In genomic region chr15:103183135-103183534, GRCm38 (mm10) we compare ENCODE assay signal across 8 mouse cellular contexts. TPM values are rescaled to one million over a fixed set of nuclear protein-coding genes. Genes with fewer than 3 reads are reported as not detected.
DNase-seq lines count a peak whose midpoint lies in the region; ATAC-seq and TF ChIP-seq lines count a peak whose summit lies in the region.

No protein-coding gene starts in this region.

- no peaks in the 10 kb centered on the region for H3K36me3 ChIP-seq in embryonic facial prominence, embryonic 15.5 days
- no peaks in the 10 kb centered on the region for H3K36me3 ChIP-seq in spleen, adult 2 months (ENCODE audit: control insufficient read depth, insufficient read depth, low read length)

- TF ChIP-seq CTCF in spleen, adult 2 months (IDR thresholded peaks at IDR 0.05; ENCODE audit: extremely low read depth, insufficient read depth, insufficient read length, insufficient replicate concordance), result peak; percentile 38; the same call in 1 of the 2 replicates

- H3K9ac ChIP-seq in embryonic facial prominence, embryonic 15.5 days, result no peak overlapping the region; the same call in 1 of the 2 replicates

- ATAC-seq in frontal cortex, adult (ENCODE audit: low TSS enrichment), result peak; percentile 60; the same call in 1 of the 2 replicates
- 0 out of 2 replicates have a peak, but pooled peaks have one; percentile 32 for ATAC-seq in embryonic facial prominence, embryonic 15.5 days (ENCODE audit: insufficient number of reproducible peaks, low FRiP score, low TSS enrichment, low read depth)
- peak; percentile 76 for ATAC-seq in megakaryocyte-erythroid progenitor cell, adult 5-6 weeks (replicated peaks; ENCODE audit: low FRiP score, low TSS enrichment, poor library complexity, severe bottlenecking)

- H3K27me3 ChIP-seq in embryonic facial prominence, embryonic 15.5 days, result peaks cover 52% of the 10 kb centered on the region
- peaks cover 3% of the 10 kb centered on the region; the same call in 1 of the 2 replicates for H3K27me3 ChIP-seq in spleen, adult 2 months (ENCODE audit: control insufficient read depth, insufficient read depth, low read length)

- under 1% methylated on average over 21 of the region's 21 CpGs for WGBS in embryonic facial prominence, embryonic 15.5 days
- WGBS in spleen, adult 2 months, result 4% methylated on average over 21 of the region's 21 CpGs

- peak overlapping the region; percentile 76 for H3K4me2 ChIP-seq in embryonic facial prominence, embryonic 15.5 days (replicated peaks)

- H3K4me3 ChIP-seq in embryonic facial prominence, embryonic 15.5 days (replicated peaks), result peak overlapping the region; percentile 40
- H3K4me3 ChIP-seq in spleen, adult 2 months (ENCODE audit: extremely low read depth, insufficient read depth, insufficient read length), result no peak overlapping the region

- H3K4me1 ChIP-seq in embryonic facial prominence, embryonic 15.5 days, result peaks cover 26% of the 10 kb centered on the region
- peaks cover 3% of the 10 kb centered on the region for H3K4me1 ChIP-seq in spleen, adult 2 months (ENCODE audit: control insufficient read depth, insufficient read depth, insufficient read length)

- no peak for DNase-seq in frontal cortex, postnatal 25 days (ENCODE audit: low spot score in 2 of 2)
- peak; percentile 95 for DNase-seq in ZHBTc4 (ENCODE audit: low read depth, low spot score)
- DNase-seq in heart, postnatal 14 days, result peak; percentile 65 to 72
- DNase-seq in left cerebral cortex, postnatal 25 days (ENCODE audit: low spot score in 2 of 2), result peak; percentile 56 to 64
- peak in 1 of 2 experiments; percentile 45 for DNase-seq in spleen, adult 2 months (ENCODE audit: low read depth in 1 of 2, low spot score in 2 of 2)

- TF ChIP-seq POLR2A in spleen, adult 2 months (IDR thresholded peaks at IDR 0.05; ENCODE audit: low read depth, low read length), result no peak

- no peak overlapping the region for H3K27ac ChIP-seq in embryonic facial prominence, embryonic 15.5 days (replicated peaks)
- H3K27ac ChIP-seq in spleen, adult 2 months (ENCODE audit: insufficient read depth, low read length), result no peak overlapping the region

- no peaks in the 10 kb centered on the region for H3K9me3 ChIP-seq in embryonic facial prominence, embryonic 15.5 days (replicated peaks)

- intact Hi-C loops in heart, postnatal 14 days (cut with DNase I), result no loop called here
- intact Hi-C loops in left cerebral cortex, postnatal 25 days (cut with DNase I), result loop anchor here (1.0 kb wide), 1 partner anchor 124 kb away; no protein-coding TSS in a partner anchor

RNA-seq across cellular contexts. Expression of gene Smug1, which starts 16.2 kb away (rescaled TPM):
- 17.9 and 18.0 TPM in 2 replicates for polyA plus RNA-seq in embryonic facial prominence, embryonic 15.5 days (2015; fragmentation: Nextera tagmentation; extraction: Ambion mirVana)
- 10 to 100 TPM; 13.5 to 14.0 TPM for total RNA-seq in heart, postnatal 14 days (2021)
- 10 to 100 TPM; 19.2 to 20.9 TPM for total RNA-seq in left cerebral cortex, postnatal 25 days (2021)
- total RNA-seq in megakaryocyte-erythroid progenitor cell, adult 5-6 weeks (2014; fragmentation: Nextera tagmentation), result 3.6 and 5.9 TPM in 2 replicates
- 2.2 and 4.2 TPM in 2 replicates for total RNA-seq in megakaryocyte-erythroid progenitor cell, adult 5-6 weeks (2017)
- polyA plus RNA-seq in spleen, adult 2 months (2012; rRNA removed), result 10.6 and 12.5 TPM in 2 replicates

RNA-seq across cellular contexts. Expression of gene Cbx5, which starts 56.5 kb away (rescaled TPM):
- polyA plus RNA-seq in embryonic facial prominence, embryonic 15.5 days (2015; fragmentation: Nextera tagmentation; extraction: Ambion mirVana), result 84.3 and 86.2 TPM in 2 replicates
- total RNA-seq in heart, postnatal 14 days (2021), result 10 to 100 TPM; 54.6 to 65.4 TPM
- total RNA-seq in left cerebral cortex, postnatal 25 days (2021), result 100 to 1,000 TPM; 173 to 187 TPM
- 151 and 165 TPM in 2 replicates for total RNA-seq in megakaryocyte-erythroid progenitor cell, adult 5-6 weeks (2014; fragmentation: Nextera tagmentation)
- 183 and 300 TPM in 2 replicates for total RNA-seq in megakaryocyte-erythroid progenitor cell, adult 5-6 weeks (2017)
- polyA plus RNA-seq in spleen, adult 2 months (2012; rRNA removed), result 6.4 and 6.8 TPM in 2 replicates

RNA-seq across cellular contexts. Expression of gene Hnrnpa1, which starts 57.1 kb away (rescaled TPM):
- polyA plus RNA-seq in embryonic facial prominence, embryonic 15.5 days (2015; fragmentation: Nextera tagmentation; extraction: Ambion mirVana), result 667 and 669 TPM in 2 replicates
- total RNA-seq in heart, postnatal 14 days (2021), result 100 to 1,000 TPM; 174 to 180 TPM
- total RNA-seq in left cerebral cortex, postnatal 25 days (2021), result 100 to 1,000 TPM; 218 to 219 TPM
- 845 and 937 TPM in 2 replicates for total RNA-seq in megakaryocyte-erythroid progenitor cell, adult 5-6 weeks (2014; fragmentation: Nextera tagmentation)
- total RNA-seq in megakaryocyte-erythroid progenitor cell, adult 5-6 weeks (2017), result 2,161 and 2,727 TPM in 2 replicates
- 62.6 and 65.2 TPM in 2 replicates for polyA plus RNA-seq in spleen, adult 2 months (2012; rRNA removed)

Comparison
In these comparisons a context has a peak if more than half of its experiments do, and no peak if none do; other contexts are left out.
1. DNase-seq: peak in ZHBTc4 (single experiment), heart, postnatal 14 days (2 of 2) and left cerebral cortex, postnatal 25 days (2 of 2); none in frontal cortex, postnatal 25 days (0 of 2).
2. Peak in every context shown above with its lines, with median percentiles within 50 percentile points of each other: ATAC-seq.